Mouse (Mus musculus): Measurements from ENCODE around the gene Bag3.

- no peak for TF ChIP-seq CTCF (conservative IDR thresholded peaks at IDR 0.05; ENCODE audit: insufficient read depth, insufficient read length, low read depth, low read length)
- no peak for TF ChIP-seq POLR2A (IDR thresholded peaks at IDR 0.05; ENCODE audit: low read depth, low read length)
Observed at GRCm38 (mm10) chr7:128583213-128583948, 60.0 kb downstream of the Bag3 start.
